Mouse (Mus musculus): Measurements from ENCODE around the gene Bace1. TPM values are rescaled to one million over a fixed set of nuclear protein-coding genes. Genes with fewer than 3 reads are reported as not detected.

Bace1 gene
- polyA plus RNA-seq, 2 experiments: 37.9 to 39.0 TPM

DNA sequence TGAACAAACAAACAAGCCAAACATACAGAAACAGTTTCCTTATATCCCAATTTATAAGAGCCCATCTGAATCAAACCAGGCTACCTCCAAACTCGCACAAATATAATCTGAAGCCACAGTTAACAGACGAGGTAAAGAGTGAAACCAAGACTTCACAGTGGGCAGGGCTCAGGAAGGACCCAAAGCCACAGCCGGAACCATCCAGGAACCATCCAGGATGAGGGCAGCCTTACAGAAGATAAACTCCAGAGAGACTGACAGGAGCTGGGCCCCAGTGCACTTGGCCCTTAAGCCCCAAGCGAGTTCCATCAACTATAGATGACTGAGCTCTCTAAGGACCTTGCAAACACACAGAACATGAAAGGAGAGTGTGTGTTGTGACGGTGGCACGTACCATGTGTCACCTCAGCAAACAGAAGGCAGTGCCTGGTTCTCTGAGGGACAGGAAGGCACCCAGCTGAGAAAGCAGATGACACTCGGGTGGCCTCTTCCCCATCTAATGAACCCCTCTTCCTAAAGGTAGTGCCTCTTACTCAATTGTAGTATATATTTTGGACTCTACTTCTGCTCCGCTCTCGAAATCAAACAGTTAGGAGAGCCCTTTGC, 19.9 kb upstream of the Bace1 start:
- no peak overlapping the region for H3K27ac ChIP-seq (replicated peaks; ENCODE audit: low read depth, low read length)
- H3K4me2 ChIP-seq (replicated peaks; ENCODE audit: low read depth, low read length, severe bottlenecking): no peak overlapping the region
- no peak for TF ChIP-seq POLR2A (IDR thresholded peaks at IDR 0.05; ENCODE audit: borderline replicate concordance, extremely low read depth, insufficient read depth, insufficient read length)
- ATAC-seq (ENCODE audit: low FRiP score, low read depth) (no peak), DNase-seq (ENCODE audit: low spot score) (no peak)
- H3K4me3 ChIP-seq (replicated peaks; ENCODE audit: low read length): no peak overlapping the region
- H3K36me3 ChIP-seq (ENCODE audit: control insufficient read depth, insufficient read depth, low read length): peaks cover 43% of the 10 kb centered on the region
- no peak overlapping the region for H3K9ac ChIP-seq (ENCODE audit: low read depth, low read length, severe bottlenecking)
- H3K4me1 ChIP-seq (ENCODE audit: control insufficient read depth, insufficient read depth, low read length): no peaks in the 10 kb centered on the region
- no peaks in the 10 kb centered on the region for H3K9me3 ChIP-seq (ENCODE audit: control insufficient read depth, low read length)
- WGBS: 86% methylated on average over 9 of the region's 9 CpGs
- no peaks in the 10 kb centered on the region for H3K27me3 ChIP-seq (ENCODE audit: control insufficient read depth, insufficient read depth, low read length)

DNA sequence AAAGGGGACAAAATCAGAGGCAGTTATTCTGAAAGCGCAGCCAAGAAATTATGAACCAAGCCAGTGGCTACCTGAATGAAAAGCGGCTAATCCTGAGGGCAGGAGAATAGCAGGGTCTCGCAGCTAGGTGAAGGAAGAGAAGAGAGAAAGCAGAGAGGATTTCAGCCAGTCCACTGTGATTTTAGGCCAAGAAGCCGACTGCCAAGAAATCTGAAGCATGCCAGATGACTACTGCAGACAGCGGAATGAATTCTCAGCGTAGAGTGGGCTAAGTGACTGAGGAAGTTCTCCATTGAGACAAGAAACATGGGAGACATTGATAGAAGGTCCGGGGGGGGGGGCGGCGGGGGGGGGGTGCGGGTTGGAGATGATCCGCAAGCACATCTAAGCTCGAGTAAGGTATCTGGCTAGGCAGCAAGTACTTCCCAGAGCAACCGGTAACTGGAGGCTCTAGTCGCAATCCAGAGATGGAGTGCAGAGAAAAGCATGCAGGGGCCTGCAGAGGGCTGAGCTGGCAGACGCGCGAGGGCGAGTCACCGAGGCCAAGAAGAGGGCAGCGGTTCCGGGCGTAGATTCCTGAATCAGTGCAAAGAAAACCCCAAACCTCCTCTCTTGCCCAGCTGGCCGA, 10.6 kb upstream of the Bace1 start:
- Histone ChIP-seq H3K4me3 (replicated peaks; ENCODE audit: low read length) (peak overlapping the region; percentile 62), H3K9me3 (ENCODE audit: control insufficient read depth, low read length) (no peaks in the 10 kb centered on the region), H3K36me3 (ENCODE audit: control insufficient read depth, insufficient read depth, low read length) (peaks cover 9% of the 10 kb centered on the region), H3K9ac (ENCODE audit: low read depth, low read length, severe bottlenecking) (peak overlapping the region; percentile 59), H3K4me1 (ENCODE audit: control insufficient read depth, insufficient read depth, low read length) (0 out of 2 replicates have a peak, but pooled peaks cover 4% of the 10 kb centered on the region), H3K4me2 (replicated peaks; ENCODE audit: low read depth, low read length, severe bottlenecking) (peak overlapping the region; percentile 70), H3K27me3 (ENCODE audit: control insufficient read depth, insufficient read depth, low read length) (no peaks in the 10 kb centered on the region), H3K27ac (replicated peaks; ENCODE audit: low read depth, low read length) (peak overlapping the region; percentile 75)
- 7% methylated on average over 23 of the region's 23 CpGs for WGBS
- peak; percentile 41; the same call in 1 of the 2 replicates for ATAC-seq (ENCODE audit: low FRiP score, low read depth)
- peak; percentile 41 for DNase-seq (ENCODE audit: low spot score)
- no peak for TF ChIP-seq POLR2A (IDR thresholded peaks at IDR 0.05; ENCODE audit: borderline replicate concordance, extremely low read depth, insufficient read depth, insufficient read length)

DNA sequence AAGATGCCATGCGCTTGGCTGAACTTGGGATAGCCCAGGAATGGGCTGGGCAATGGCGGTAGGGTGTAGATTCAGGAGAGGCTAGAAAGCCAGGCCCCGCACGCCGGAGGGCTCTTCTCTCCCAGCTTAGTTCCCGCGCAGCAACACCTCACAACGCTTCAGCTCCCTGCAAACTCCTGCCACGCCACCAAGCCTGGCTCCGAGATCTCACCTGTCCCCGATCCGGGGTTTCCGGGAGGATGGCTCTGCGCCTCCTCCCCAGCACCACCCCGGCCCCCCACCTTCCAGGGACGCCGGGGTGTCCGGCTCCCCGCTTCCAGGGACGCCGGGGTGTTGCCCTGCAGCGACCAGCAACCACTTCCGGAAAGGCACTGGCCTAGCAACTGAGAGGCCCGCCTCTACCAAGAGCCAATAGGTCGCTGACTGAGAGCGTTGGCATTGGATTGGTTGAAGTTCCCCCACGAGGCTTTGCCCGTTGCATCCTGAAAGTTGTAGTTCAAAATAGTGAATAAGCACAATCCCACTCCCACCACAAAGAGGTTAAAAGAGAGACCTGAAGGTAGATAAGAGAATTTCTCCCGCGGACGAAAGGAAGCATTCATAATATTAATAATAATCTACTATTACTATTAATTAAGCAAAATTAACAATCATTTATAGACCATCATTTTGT, 10.0 kb upstream of the Bace1 start, which contains the start of gene Cep164:
Gene Cep164 (minus strand): TSS at position 401 of the 673 bp plus-strand sequence.
- under 1% methylated on average over 31 of the region's 31 CpGs for WGBS
- Histone ChIP-seq H3K4me2 (replicated peaks; ENCODE audit: low read depth, low read length, severe bottlenecking) (peak within 1 kb of the TSS; percentile 70), H3K27me3 (ENCODE audit: control insufficient read depth, insufficient read depth, low read length) (no peaks in the 10 kb centered on the region), H3K36me3 (ENCODE audit: control insufficient read depth, insufficient read depth, low read length) (0 out of 2 replicates have a peak, but pooled peaks cover 3% of the 10 kb centered on the region), H3K9me3 (ENCODE audit: control insufficient read depth, low read length) (no peaks in the 10 kb centered on the region), H3K27ac (replicated peaks; ENCODE audit: low read depth, low read length) (peak within 1 kb of the TSS; percentile 75), H3K4me1 (ENCODE audit: control insufficient read depth, insufficient read depth, low read length) (0 out of 2 replicates have a peak, but pooled peaks cover 4% of the 10 kb centered on the region), H3K9ac (ENCODE audit: low read depth, low read length, severe bottlenecking) (peak within 1 kb of the TSS; percentile 59), H3K4me3 (replicated peaks; ENCODE audit: low read length) (peak within 1 kb of the TSS; percentile 62)
- ATAC-seq (ENCODE audit: low FRiP score, low read depth): peak; percentile 93
- peak; percentile 98 for DNase-seq (ENCODE audit: low spot score)
- TF ChIP-seq POLR2A (IDR thresholded peaks at IDR 0.05; ENCODE audit: borderline replicate concordance, extremely low read depth, insufficient read depth, insufficient read length): peak; percentile 25; the same call in 1 of the 2 replicates

DNA sequence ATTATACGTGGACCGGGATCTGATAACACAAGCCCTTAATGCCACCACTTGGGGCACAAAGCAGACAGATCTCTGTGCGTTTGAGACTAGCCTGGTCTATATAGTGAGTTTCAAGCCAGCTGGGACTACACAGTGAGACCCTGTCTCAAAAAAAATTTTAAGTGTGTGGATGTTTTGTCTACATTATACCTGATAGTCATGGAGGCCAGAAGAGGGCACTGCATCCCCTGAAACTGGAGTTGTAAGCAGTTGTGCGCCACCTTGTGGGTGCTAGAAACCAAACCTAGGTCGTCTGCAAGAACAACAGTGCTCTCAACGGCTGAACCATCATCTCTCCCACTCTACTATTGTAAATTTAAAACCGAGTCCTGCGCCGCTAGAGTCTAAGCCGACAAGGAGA, 9.3 kb upstream of the Bace1 start:
- DNase-seq (ENCODE audit: low spot score) (peak; percentile 76), ATAC-seq (ENCODE audit: low FRiP score, low read depth) (no peak)
- Histone ChIP-seq H3K4me3 (replicated peaks; ENCODE audit: low read length) (peak overlapping the region; percentile 62), H3K27me3 (ENCODE audit: control insufficient read depth, insufficient read depth, low read length) (no peaks in the 10 kb centered on the region), H3K9me3 (ENCODE audit: control insufficient read depth, low read length) (no peaks in the 10 kb centered on the region), H3K9ac (ENCODE audit: low read depth, low read length, severe bottlenecking) (no peak overlapping the region), H3K4me2 (replicated peaks; ENCODE audit: low read depth, low read length, severe bottlenecking) (peak overlapping the region; percentile 70), H3K4me1 (ENCODE audit: control insufficient read depth, insufficient read depth, low read length) (0 out of 2 replicates have a peak, but pooled peaks cover 4% of the 10 kb centered on the region), H3K27ac (replicated peaks; ENCODE audit: low read depth, low read length) (no peak overlapping the region), H3K36me3 (ENCODE audit: control insufficient read depth, insufficient read depth, low read length) (no peaks in the 10 kb centered on the region)
- no peak for TF ChIP-seq POLR2A (IDR thresholded peaks at IDR 0.05; ENCODE audit: borderline replicate concordance, extremely low read depth, insufficient read depth, insufficient read length)
- WGBS: 32% methylated on average over 10 of the region's 10 CpGs

DNA sequence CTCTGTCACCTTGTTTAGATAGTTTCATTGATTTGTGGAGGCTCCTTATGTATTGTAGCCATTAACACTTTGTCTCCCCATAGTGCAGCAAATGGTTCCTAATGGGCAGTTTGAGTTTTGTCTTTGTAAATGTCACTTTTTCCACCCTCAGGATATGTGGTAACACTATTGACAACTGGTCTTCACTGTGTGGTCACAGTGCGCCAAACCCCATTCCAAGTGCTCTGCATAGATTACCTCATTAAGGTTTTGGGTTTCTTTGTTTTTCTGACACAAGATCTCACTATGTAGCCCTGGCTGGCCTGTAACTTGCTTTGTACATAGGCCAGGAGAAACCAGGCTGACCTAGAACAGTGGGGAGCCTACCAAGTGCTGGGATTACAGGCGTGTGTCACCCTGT, 5.5 kb upstream of the Bace1 start:
- Histone ChIP-seq H3K4me2 (replicated peaks; ENCODE audit: low read depth, low read length, severe bottlenecking) (no peak overlapping the region), H3K36me3 (ENCODE audit: control insufficient read depth, insufficient read depth, low read length) (no peaks in the 10 kb centered on the region)

More for the DNA sequence above, 5.5 kb upstream of the Bace1 start:
- no peaks in the 10 kb centered on the region for H3K27me3 ChIP-seq (ENCODE audit: control insufficient read depth, insufficient read depth, low read length)
- no peaks in the 10 kb centered on the region for H3K9me3 ChIP-seq (ENCODE audit: control insufficient read depth, low read length)
- H3K4me1 ChIP-seq (ENCODE audit: control insufficient read depth, insufficient read depth, low read length): no peaks in the 10 kb centered on the region
- 79% methylated on average over 2 of the region's 2 CpGs for WGBS
- TF ChIP-seq POLR2A (IDR thresholded peaks at IDR 0.05; ENCODE audit: borderline replicate concordance, extremely low read depth, insufficient read depth, insufficient read length): no peak
- no peak overlapping the region for H3K9ac ChIP-seq (ENCODE audit: low read depth, low read length, severe bottlenecking)
- no peak overlapping the region for H3K27ac ChIP-seq (replicated peaks; ENCODE audit: low read depth, low read length)
- ATAC-seq (ENCODE audit: low FRiP score, low read depth) (no peak), DNase-seq (ENCODE audit: low spot score) (no peak)
- no peak overlapping the region for H3K4me3 ChIP-seq (replicated peaks; ENCODE audit: low read length)
